Mouse (Mus musculus) splenic B cell, adult 2 months (primary cell): ENCODE measurements at regions not wholly inside any gene's neighbourhood (a gene's known extent, or its start where the extent isn't known, plus 50 kb on each side); places are given as distances from the start of the nearest gene placed in this dataset.

Experiments used
- DNase-seq: peaks from one replicate; pipeline ENCODE4 v3.0.0-alpha.2; 2011; ENCODE audit warnings: low read depth, low spot score
- H3K27me3 ChIP-seq: 2 replicates; pipeline ENCODE4 v1.6.1; 2012; ENCODE audit warnings: mild to moderate bottlenecking, low read length, moderate library complexity, mixed read lengths; ENCODE audit not compliant: control insufficient read depth, poor library complexity, insufficient read depth, severe bottlenecking
- H3K36me3 ChIP-seq: 2 replicates; pipeline ENCODE4 v1.6.1; 2012; ENCODE audit warnings: mild to moderate bottlenecking, low read length, moderate library complexity, mixed read lengths; ENCODE audit not compliant: control insufficient read depth, poor library complexity, insufficient read depth, severe bottlenecking

DNA sequence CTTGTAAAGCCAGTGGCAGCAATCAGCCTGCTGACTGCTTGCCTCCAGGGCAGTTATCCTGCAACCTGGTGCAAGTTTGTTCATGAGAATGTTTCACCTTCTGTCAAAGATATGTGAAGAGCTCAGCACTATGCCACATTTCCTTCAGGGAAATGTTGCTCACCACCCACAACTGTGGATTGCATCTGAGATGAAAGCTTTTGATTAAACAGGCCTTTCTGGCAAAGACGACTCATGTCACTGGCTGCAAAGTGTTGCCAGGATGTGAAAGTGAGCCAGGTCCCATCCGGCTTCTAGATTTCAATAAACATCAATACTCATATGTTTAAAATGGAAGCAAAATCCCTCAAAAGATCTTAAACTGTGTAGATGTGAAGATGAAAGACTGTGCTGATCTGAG lies 2121.0 kb downstream of the Gm37988 start:
- no peak for DNase-seq
- no peaks in the 10 kb centered on the region for H3K36me3 ChIP-seq
- H3K27me3 ChIP-seq, result no peaks in the 10 kb centered on the region

GRCm38 (mm10) chr1:6931876-6932275 lies 2124.2 kb downstream of the Gm37988 start:
- Histone ChIP-seq H3K36me3 (no peaks in the 10 kb centered on the region), H3K27me3 (no peaks in the 10 kb centered on the region)
- no peak for DNase-seq

- DNase-seq, result no peak
- no peaks in the 10 kb centered on the region for H3K27me3 ChIP-seq
- no peaks in the 10 kb centered on the region for H3K36me3 ChIP-seq
Measured at GRCm38 (mm10) chr1:6969838-6970237, 2162.1 kb downstream of the Gm37988 start.

DNA sequence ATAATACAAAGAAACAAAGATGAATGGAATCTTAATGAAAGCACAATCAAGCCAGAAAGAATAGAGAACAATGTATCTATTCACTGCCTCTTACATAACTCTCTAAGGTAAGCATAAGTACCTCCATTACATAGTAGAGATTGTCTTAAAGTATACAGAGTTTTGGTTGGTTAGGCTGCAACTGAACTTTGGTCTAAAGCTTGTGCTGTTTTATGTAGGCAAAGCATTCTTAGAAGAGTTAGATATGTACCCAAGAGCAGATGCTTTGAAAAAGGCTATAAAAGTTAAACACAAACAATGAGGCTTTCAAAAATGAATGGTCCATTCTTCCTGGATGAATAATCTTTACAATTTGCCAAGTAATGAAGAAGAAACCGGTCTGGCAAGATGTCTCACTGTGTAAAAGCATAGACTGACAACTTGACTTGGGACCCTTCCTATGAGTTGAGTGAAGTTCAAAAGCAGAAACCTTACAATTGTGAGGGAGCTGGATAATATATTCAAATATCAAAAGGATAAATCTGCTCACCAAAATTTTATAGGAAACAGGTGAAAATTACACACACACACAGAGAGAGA lies 2166.1 kb downstream of the Gm37988 start:
- no peak for DNase-seq
- Histone ChIP-seq H3K27me3 (no peaks in the 10 kb centered on the region), H3K36me3 (no peaks in the 10 kb centered on the region)

- H3K36me3 ChIP-seq, result no peaks in the 10 kb centered on the region
- peak; percentile 6 for DNase-seq
- no peaks in the 10 kb centered on the region for H3K27me3 ChIP-seq
Measured at GRCm38 (mm10) chr1:6979626-6980025, 2171.9 kb downstream of the Gm37988 start.

GRCm38 (mm10) chr1:6984226-6984625 lies 2176.5 kb downstream of the Gm37988 start:
- no peak for DNase-seq
- Histone ChIP-seq H3K27me3 (no peaks in the 10 kb centered on the region), H3K36me3 (no peaks in the 10 kb centered on the region)

- peak; percentile 26 for DNase-seq
- H3K36me3 ChIP-seq, result no peaks in the 10 kb centered on the region
- no peaks in the 10 kb centered on the region for H3K27me3 ChIP-seq
Measured at GRCm38 (mm10) chr1:6997611-6998010, 2189.9 kb downstream of the Gm37988 start.

GRCm38 (mm10) chr1:7010184-7010583 lies 2202.5 kb downstream of the Gm37988 start:
- H3K27me3 ChIP-seq, result no peaks in the 10 kb centered on the region
- no peaks in the 10 kb centered on the region for H3K36me3 ChIP-seq
- peak; percentile 56 for DNase-seq
